Mouse (Mus musculus) midbrain, embryonic 13.5 days (tissue): Measurements from ENCODE around the gene Fam149a. TPM values are rescaled to one million over a fixed set of nuclear protein-coding genes. Genes with fewer than 3 reads are reported as not detected.
A peak's percentile ranks its signal among the peaks of the same experiment; 100 is the strongest.

Experiments used
- ATAC-seq: fragments of 200-750 bp; cut with Nextera tagmentation; 2 replicates; pipeline ENCODE4 v1.8.0; 2017; ENCODE audit warnings: mild to moderate bottlenecking, moderate TSS enrichment, moderate library complexity
- H3K27ac ChIP-seq: fragments of 300-500 bp; sonication (generic); 2 replicates; pipeline ENCODE4 v1.5.1; 2015; ENCODE audit warnings: inconsistent platforms, mild to moderate bottlenecking, moderate library complexity
- H3K27me3 ChIP-seq: fragments of 300-500 bp; sonication (generic); 2 replicates; pipeline ENCODE4 v1.6.1; 2015; ENCODE audit warnings: mild to moderate bottlenecking, inconsistent platforms
- H3K36me3 ChIP-seq: fragments of 300-500 bp; sonication (generic); 2 replicates; pipeline ENCODE4 v1.6.1; 2015; ENCODE audit warnings: mild to moderate bottlenecking, inconsistent platforms
- H3K4me1 ChIP-seq: fragments of 300-500 bp; sonication (generic); replicated peaks from 2 replicates; pipeline ENCODE4 v1.6.1; 2015; ENCODE audit warnings: inconsistent platforms
- H3K4me2 ChIP-seq: fragments of 300-500 bp; sonication (generic); replicated peaks from 2 replicates; pipeline ENCODE4 v1.6.1; 2015; ENCODE audit warnings: moderate library complexity, mild to moderate bottlenecking, inconsistent platforms
- H3K4me3 ChIP-seq: fragments of 300-500 bp; sonication (generic); replicated peaks from 2 replicates; pipeline ENCODE4 v1.5.1; 2015; ENCODE audit warnings: mild to moderate bottlenecking, inconsistent platforms
- H3K9ac ChIP-seq: fragments of 300-500 bp; sonication (generic); replicated peaks from 2 replicates; pipeline ENCODE4 v1.6.1; 2015; ENCODE audit warnings: mild to moderate bottlenecking, inconsistent platforms
- H3K9me3 ChIP-seq: fragments of 300-500 bp; sonication (generic); 2 replicates; pipeline ENCODE4 v1.6.1; 2016; ENCODE audit warnings: mild to moderate bottlenecking, inconsistent platforms
- WGBS: fragments of 180-500 bp; shearing (Covaris S2); methylation state at CpG from one replicate; pipeline ENCODE4 v1.1.7; 2015; 5-methylcytosine and 5-hydroxymethylcytosine counted together
- polyA plus RNA-seq: library from polyadenylated mRNA; unstranded; fragments of >200 nt; fragmentation: Nextera tagmentation; extraction: Ambion mirVana; gene quantifications from 2 replicates; pipeline ENCODE4 v1.2.1, GENCODE M21; 2015

The Fam149a gene
- polyA plus RNA-seq, 1 experiment from 2014 or later: 4.9 TPM

- no peaks in the 10 kb centered on the region for H3K27me3 ChIP-seq
- WGBS: 65% methylated on average over 6 of the region's 6 CpGs
- H3K4me1 ChIP-seq: peaks cover 6% of the 10 kb centered on the region
- H3K9me3 ChIP-seq: no peaks in the 10 kb centered on the region
- H3K9ac ChIP-seq: no peak overlapping the region
- no peak overlapping the region for H3K27ac ChIP-seq
- H3K4me3 ChIP-seq: no peak overlapping the region
- no peak overlapping the region for H3K4me2 ChIP-seq
- no peak for ATAC-seq
- H3K36me3 ChIP-seq: no peaks in the 10 kb centered on the region
These were observed 19.8 kb downstream of the Fam149a start for GRCm38 (mm10) chr8:45362323-45362722.

- WGBS: 87% methylated on average over 6 of the region's 6 CpGs
These were observed 22.9 kb downstream of the Fam149a start for GRCm38 (mm10) chr8:45359091-45359605.

GRCm38 (mm10) chr8:45358132-45358918 lies 23.8 kb downstream of the Fam149a start:
- peaks cover 6% of the 10 kb centered on the region for H3K4me1 ChIP-seq
- H3K36me3 ChIP-seq: no peaks in the 10 kb centered on the region; the same call in 1 of the 2 replicates
- H3K4me3 ChIP-seq: peak overlapping the region; percentile 58
- peak; percentile 87 for ATAC-seq
- peak overlapping the region; percentile 83 for H3K9ac ChIP-seq
- 3% methylated on average over 47 of the region's 49 CpGs for WGBS
- no peak overlapping the region for H3K27ac ChIP-seq
- H3K27me3 ChIP-seq: 0 out of 2 replicates have a peak, but pooled peaks cover 4% of the 10 kb centered on the region
- H3K9me3 ChIP-seq: no peaks in the 10 kb centered on the region
- H3K4me2 ChIP-seq: peak overlapping the region; percentile 82

More at GRCm38 (mm10) chr8:45359091-45359605, 22.9 kb downstream of the Fam149a start:
- Histone ChIP-seq H3K27me3 (0 out of 2 replicates have a peak, but pooled peaks cover 4% of the 10 kb centered on the region), H3K27ac (no peak overlapping the region), H3K4me2 (peak overlapping the region; percentile 82), H3K36me3 (no peaks in the 10 kb centered on the region), H3K4me3 (peak overlapping the region; percentile 58; the same call in 1 of the 2 replicates), H3K9me3 (no peaks in the 10 kb centered on the region), H3K9ac (peak overlapping the region; percentile 83), H3K4me1 (peaks cover 6% of the 10 kb centered on the region)
- no peak for ATAC-seq

- Histone ChIP-seq H3K27me3 (0 out of 2 replicates have a peak, but pooled peaks cover 4% of the 10 kb centered on the region), H3K9ac (no peak overlapping the region), H3K9me3 (no peaks in the 10 kb centered on the region), H3K4me2 (no peak overlapping the region), H3K4me1 (peaks cover 6% of the 10 kb centered on the region), H3K36me3 (no peaks in the 10 kb centered on the region; the same call in 1 of the 2 replicates), H3K27ac (no peak overlapping the region), H3K4me3 (no peak overlapping the region)
- ATAC-seq: no peak
- WGBS: 77% methylated on average over 6 of the region's 6 CpGs
These were observed 26.3 kb downstream of the Fam149a start for GRCm38 (mm10) chr8:45355809-45356208.

GRCm38 (mm10) chr8:45345031-45345430 lies 37.1 kb downstream of the Fam149a start:
- WGBS: 19% methylated on average over 6 of the region's 6 CpGs

GRCm38 (mm10) chr8:45344298-45344697 lies 37.8 kb downstream of the Fam149a start:
- H3K27me3 ChIP-seq: no peaks in the 10 kb centered on the region
- no peak overlapping the region for H3K4me3 ChIP-seq
- H3K4me1 ChIP-seq: no peaks in the 10 kb centered on the region; the same call in 1 of the 2 replicates
- no peak overlapping the region for H3K9ac ChIP-seq
- 89% methylated on average over 8 of the region's 8 CpGs for WGBS
- no peaks in the 10 kb centered on the region for H3K9me3 ChIP-seq
- no peak overlapping the region for H3K4me2 ChIP-seq
- H3K36me3 ChIP-seq: no peaks in the 10 kb centered on the region; the same call in 1 of the 2 replicates
- no peak for ATAC-seq
- no peak overlapping the region for H3K27ac ChIP-seq

More at GRCm38 (mm10) chr8:45345031-45345430, 37.1 kb downstream of the Fam149a start:
- no peaks in the 10 kb centered on the region for H3K9me3 ChIP-seq
- no peaks in the 10 kb centered on the region for H3K27me3 ChIP-seq
- H3K36me3 ChIP-seq: no peaks in the 10 kb centered on the region; the same call in 1 of the 2 replicates
- H3K4me2 ChIP-seq: no peak overlapping the region
- H3K9ac ChIP-seq: no peak overlapping the region
- no peak overlapping the region for H3K4me3 ChIP-seq
- no peaks in the 10 kb centered on the region; the same call in 1 of the 2 replicates for H3K4me1 ChIP-seq
- no peak overlapping the region for H3K27ac ChIP-seq
- ATAC-seq: peak; percentile 85

GRCm38 (mm10) chr8:45341630-45342628 lies 40.2 kb downstream of the Fam149a start:
- Histone ChIP-seq H3K9ac (no peak overlapping the region), H3K36me3 (no peaks in the 10 kb centered on the region), H3K4me2 (no peak overlapping the region), H3K27ac (no peak overlapping the region), H3K27me3 (no peaks in the 10 kb centered on the region), H3K4me3 (no peak overlapping the region), H3K9me3 (no peaks in the 10 kb centered on the region), H3K4me1 (no peaks in the 10 kb centered on the region; the same call in 1 of the 2 replicates)
- 88% methylated on average over 12 of the region's 12 CpGs for WGBS
- ATAC-seq: no peak

- Histone ChIP-seq H3K9ac (peak overlapping the region; percentile 69), H3K27ac (no peak overlapping the region), H3K27me3 (peaks cover 14% of the 10 kb centered on the region), H3K9me3 (no peaks in the 10 kb centered on the region), H3K36me3 (no peaks in the 10 kb centered on the region), H3K4me3 (peak overlapping the region; percentile 56), H3K4me1 (peaks cover 14% of the 10 kb centered on the region), H3K4me2 (peak overlapping the region; percentile 85)
- 2% methylated on average over 8 of the region's 8 CpGs for WGBS
- ATAC-seq: peak; percentile 54
These were observed 48.6 kb downstream of the Fam149a start for GRCm38 (mm10) chr8:45333493-45333892.

- Histone ChIP-seq H3K27ac (no peak within 1 kb of the TSS), H3K36me3 (no peaks in the 10 kb centered on the region), H3K4me2 (peak within 1 kb of the TSS; percentile 85), H3K4me3 (peak within 1 kb of the TSS; percentile 56), H3K9me3 (no peaks in the 10 kb centered on the region), H3K9ac (peak within 1 kb of the TSS; percentile 69), H3K4me1 (peaks cover 14% of the 10 kb centered on the region), H3K27me3 (peaks cover 14% of the 10 kb centered on the region)
- ATAC-seq: peak; percentile 70
- WGBS: 1% methylated on average over 44 of the region's 44 CpGs
These were observed 49.2 kb downstream of the Fam149a start, which contains the start of gene Cyp4v3 for GRCm38 (mm10) chr8:45332685-45333409. Gene Cyp4v3 (minus strand): TSS chr8:45333216.

- ATAC-seq: no peak
- Histone ChIP-seq H3K27me3 (peaks cover 14% of the 10 kb centered on the region), H3K4me2 (no peak overlapping the region), H3K4me1 (peaks cover 14% of the 10 kb centered on the region), H3K36me3 (no peaks in the 10 kb centered on the region), H3K27ac (no peak overlapping the region), H3K4me3 (no peak overlapping the region), H3K9me3 (no peaks in the 10 kb centered on the region), H3K9ac (no peak overlapping the region)
- WGBS: 74% methylated on average over 3 of the region's 3 CpGs
These were observed 51.2 kb downstream of the Fam149a start for GRCm38 (mm10) chr8:45330856-45331255.
